ENCODE assay signal across 10 mouse cellular contexts in the genomic region with DNA sequence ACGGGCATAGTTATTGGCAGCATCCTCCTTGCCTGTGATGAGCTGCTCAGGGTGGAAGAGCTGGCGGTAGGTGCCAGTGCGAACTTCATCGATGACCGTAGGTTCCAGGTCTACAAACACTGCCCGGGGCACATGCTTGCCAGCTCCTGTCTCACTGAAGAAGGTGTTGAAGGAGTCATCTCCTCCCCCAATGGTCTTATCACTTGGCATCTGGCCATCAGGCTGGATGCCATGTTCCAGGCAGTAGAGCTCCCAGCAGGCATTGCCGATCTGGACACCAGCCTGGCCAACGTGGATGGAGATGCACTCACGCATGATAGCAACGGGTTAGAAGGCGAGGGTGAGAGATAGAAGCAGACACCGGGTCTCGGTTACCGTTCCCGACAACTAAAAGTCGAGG. TPM values are rescaled to one million over a fixed set of nuclear protein-coding genes. Genes with fewer than 3 reads are reported as not detected.
"Had no signal": no experiment of that assay in that cellular context is flagged by ENCODE, and none has a peak within 500 bp of the region (broad histone marks: within the 10 kb centered on the region; RNA-seq: fewer than 3 reads in every experiment).

No protein-coding gene starts in this region.

RNA-seq across cellular contexts. Expression of a gene that starts 23.2 kb away (rescaled TPM):
- total RNA-seq: granulocyte monocyte progenitor cell, adult 5-6 weeks; hematopoietic stem cell, adult 5-6 weeks had no signal
- polyA plus RNA-seq: heart, embryonic 15.5 days; heart, postnatal 0 days; hindbrain, embryonic 11.5 days; hindbrain, embryonic 13.5 days; liver, embryonic 11.5 days; liver, embryonic 13.5 days; liver, embryonic 15.5 days; liver, postnatal 0 days had no signal
